Mouse (Mus musculus) kidney, embryonic 16.5 days (tissue): ENCODE measurements around the gene Ptprm. TPM values are rescaled to one million over a fixed set of nuclear protein-coding genes. Genes with fewer than 3 reads are reported as not detected.

Source experiments
- ATAC-seq: fragments of 200-750 bp; cut with Nextera tagmentation; 2 replicates; pipeline ENCODE4 v1.8.0; 2017; ENCODE audit warnings: moderate TSS enrichment; ENCODE audit not compliant: low FRiP score, low TSS enrichment
- H3K27ac ChIP-seq: fragments of 300-500 bp; sonication (generic); 2 replicates; pipeline ENCODE4 v1.5.1; 2014; ENCODE audit warnings: low read length
- H3K27me3 ChIP-seq: fragments of 300-500 bp; sonication (generic); 2 replicates; pipeline ENCODE4 v1.6.1; 2014; ENCODE audit warnings: low read length, control low read depth, mixed read lengths; ENCODE audit not compliant: insufficient read depth
- H3K36me3 ChIP-seq: fragments of 300-500 bp; sonication (generic); 2 replicates; pipeline ENCODE4 v1.6.1; 2014; ENCODE audit warnings: low read length, control low read depth, mixed read lengths; ENCODE audit not compliant: insufficient read depth
- H3K4me1 ChIP-seq: fragments of 300-500 bp; sonication (generic); 2 replicates; pipeline ENCODE4 v1.6.1; 2014; ENCODE audit warnings: low read length, control low read depth, mixed read lengths; ENCODE audit not compliant: insufficient read depth
- H3K4me2 ChIP-seq: fragments of 300-500 bp; sonication (generic); replicated peaks from 2 replicates; pipeline ENCODE4 v1.6.1; 2014; ENCODE audit warnings: low read depth, low read length
- H3K4me3 ChIP-seq: fragments of 300-500 bp; sonication (generic); 2 replicates; pipeline ENCODE4 v1.5.1; 2014; ENCODE audit warnings: mild to moderate bottlenecking, low read length
- H3K9ac ChIP-seq: fragments of 300-500 bp; sonication (generic); replicated peaks from 2 replicates; pipeline ENCODE4 v1.6.1; 2014; ENCODE audit warnings: low read length
- H3K9me3 ChIP-seq: fragments of 300-500 bp; sonication (generic); 2 replicates; pipeline ENCODE4 v1.6.1; 2016; ENCODE audit warnings: low read length, control low read depth
- WGBS: fragments of 180-500 bp; shearing (Covaris S2); extraction: QIAGEN DNeasy Blood & Tissue Kit; methylation state at CpG from one replicate; pipeline ENCODE4 v1.1.7; 2014; 5-methylcytosine and 5-hydroxymethylcytosine counted together
- polyA plus RNA-seq: library from polyadenylated mRNA; unstranded; fragments of >200 nt; fragmentation: Nextera tagmentation; extraction: Ambion mirVana; gene quantifications from 2 replicates; pipeline ENCODE4 v1.2.1, GENCODE M21; 2015

The Ptprm gene
- polyA plus RNA-seq, 1 experiment from 2014 or later: 17.3 TPM

- ATAC-seq: no peak
- no peaks in the 10 kb centered on the region for H3K27me3 ChIP-seq
- no peak overlapping the region for H3K27ac ChIP-seq
- H3K36me3 ChIP-seq: no peaks in the 10 kb centered on the region
- 81% methylated on average over 9 of the region's 9 CpGs for WGBS
- H3K4me3 ChIP-seq: no peak overlapping the region
- H3K9ac ChIP-seq: no peak overlapping the region
- H3K4me1 ChIP-seq: 0 out of 2 replicates have a peak, but pooled peaks cover 6% of the 10 kb centered on the region
- no peak overlapping the region for H3K4me2 ChIP-seq
- no peaks in the 10 kb centered on the region for H3K9me3 ChIP-seq
Observed at GRCm38 (mm10) chr17:67298269-67298798, 55.9 kb downstream of the Ptprm start.

DNA sequence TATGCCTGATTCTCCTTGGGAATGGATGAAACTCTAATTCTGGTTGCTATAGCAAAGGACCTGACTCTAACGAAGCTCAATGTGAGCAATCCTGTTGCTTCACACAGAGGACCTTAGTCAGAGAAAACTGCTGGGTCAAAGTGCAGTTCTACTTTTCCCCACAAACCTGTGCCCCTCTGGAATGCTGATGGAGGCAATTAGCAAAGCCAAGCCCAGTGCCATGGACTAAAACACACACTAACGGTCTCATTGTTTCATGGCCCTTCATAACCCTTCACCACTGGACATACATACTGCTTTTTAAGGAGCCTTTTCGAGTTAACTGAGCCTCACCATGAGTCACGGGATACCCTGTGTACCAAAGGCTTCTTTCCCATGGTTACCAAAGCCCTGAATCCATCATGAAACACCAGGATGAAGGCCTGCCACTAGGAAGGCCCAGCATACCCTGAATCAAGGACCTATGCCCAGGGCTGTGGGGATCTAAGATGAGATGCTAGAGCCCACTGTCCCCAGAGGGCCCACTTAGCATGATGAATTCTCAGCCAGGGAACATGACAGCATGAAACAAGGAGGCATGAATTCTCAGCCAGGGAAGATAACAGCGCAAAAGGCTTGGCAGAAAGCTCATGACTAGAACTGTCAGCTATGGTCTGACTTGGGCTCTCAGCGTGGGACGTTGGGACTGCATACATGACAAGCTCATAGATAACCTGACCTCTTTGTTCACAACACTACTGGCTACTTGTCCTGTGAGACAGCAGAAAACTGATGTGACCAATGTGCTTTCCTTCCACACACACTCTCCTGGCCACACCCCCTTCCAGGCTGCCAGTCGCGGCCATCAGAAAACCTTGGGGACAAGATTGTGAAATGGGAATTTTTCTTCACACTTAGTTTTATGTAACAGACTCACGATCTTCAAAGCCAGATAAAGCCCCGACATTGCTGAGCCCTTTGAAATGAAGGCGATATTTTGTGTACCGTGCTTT, 57.4 kb downstream of the Ptprm start:
- H3K27ac ChIP-seq: no peak overlapping the region
- no peaks in the 10 kb centered on the region for H3K36me3 ChIP-seq
- no peak overlapping the region for H3K4me3 ChIP-seq
- no peak overlapping the region for H3K4me2 ChIP-seq
- no peaks in the 10 kb centered on the region for H3K27me3 ChIP-seq
- WGBS: 89% methylated on average over 13 of the region's 13 CpGs
- H3K9me3 ChIP-seq: no peaks in the 10 kb centered on the region
- no peak overlapping the region for H3K9ac ChIP-seq
- no peak for ATAC-seq
- 0 out of 2 replicates have a peak, but pooled peaks cover 6% of the 10 kb centered on the region for H3K4me1 ChIP-seq

- Histone ChIP-seq H3K27me3 (no peaks in the 10 kb centered on the region), H3K4me2 (peak overlapping the region; percentile 43), H3K27ac (no peak overlapping the region), H3K9ac (peak overlapping the region; percentile 31; the same call in 1 of the 2 replicates), H3K4me1 (peaks cover 16% of the 10 kb centered on the region), H3K36me3 (no peaks in the 10 kb centered on the region), H3K4me3 (peak overlapping the region; percentile 9), H3K9me3 (no peaks in the 10 kb centered on the region)
- peak; percentile 61; the same call in 1 of the 2 replicates for ATAC-seq
- 13% methylated on average over 16 of the region's 16 CpGs for WGBS
Observed at GRCm38 (mm10) chr17:67290662-67291240, 63.5 kb downstream of the Ptprm start.

DNA sequence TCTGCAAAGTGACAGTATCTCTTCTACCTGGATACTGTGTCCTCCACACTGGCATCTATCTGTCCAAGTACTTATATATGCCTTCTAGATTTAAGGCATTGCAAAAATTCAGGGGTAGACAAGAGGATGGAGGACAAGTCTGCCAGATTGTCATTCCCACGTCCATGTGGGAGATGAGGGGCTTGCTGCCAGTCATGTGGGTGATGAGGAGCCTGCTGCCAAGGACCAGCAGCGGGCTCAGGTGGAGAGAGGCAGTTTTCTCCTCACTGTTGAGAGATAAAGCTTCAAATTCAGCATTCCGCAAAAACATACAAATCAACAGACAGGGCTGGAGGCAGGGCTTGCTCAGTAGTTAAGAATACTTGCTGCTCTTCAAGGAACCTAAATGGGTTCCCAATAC, 66.8 kb downstream of the Ptprm start:
- WGBS: 81% methylated on average over 3 of the region's 3 CpGs
- no peak for ATAC-seq
- H3K36me3 ChIP-seq: no peaks in the 10 kb centered on the region
- H3K4me1 ChIP-seq: peaks cover 11% of the 10 kb centered on the region
- H3K9ac ChIP-seq: no peak overlapping the region
- H3K4me2 ChIP-seq: no peak overlapping the region
- H3K4me3 ChIP-seq: no peak overlapping the region
- H3K27me3 ChIP-seq: no peaks in the 10 kb centered on the region
- H3K27ac ChIP-seq: no peak overlapping the region
- no peaks in the 10 kb centered on the region for H3K9me3 ChIP-seq

GRCm38 (mm10) chr17:67281640-67282170, 72.6 kb downstream of the Ptprm start:
- no peak overlapping the region for H3K4me2 ChIP-seq
- H3K36me3 ChIP-seq: no peaks in the 10 kb centered on the region
- H3K9ac ChIP-seq: no peak overlapping the region
- WGBS: 42% methylated on average over 13 of the region's 13 CpGs
- H3K27ac ChIP-seq: no peak overlapping the region
- peaks cover 11% of the 10 kb centered on the region for H3K4me1 ChIP-seq
- H3K27me3 ChIP-seq: no peaks in the 10 kb centered on the region
- H3K9me3 ChIP-seq: no peaks in the 10 kb centered on the region
- no peak overlapping the region for H3K4me3 ChIP-seq
- no peak for ATAC-seq

DNA sequence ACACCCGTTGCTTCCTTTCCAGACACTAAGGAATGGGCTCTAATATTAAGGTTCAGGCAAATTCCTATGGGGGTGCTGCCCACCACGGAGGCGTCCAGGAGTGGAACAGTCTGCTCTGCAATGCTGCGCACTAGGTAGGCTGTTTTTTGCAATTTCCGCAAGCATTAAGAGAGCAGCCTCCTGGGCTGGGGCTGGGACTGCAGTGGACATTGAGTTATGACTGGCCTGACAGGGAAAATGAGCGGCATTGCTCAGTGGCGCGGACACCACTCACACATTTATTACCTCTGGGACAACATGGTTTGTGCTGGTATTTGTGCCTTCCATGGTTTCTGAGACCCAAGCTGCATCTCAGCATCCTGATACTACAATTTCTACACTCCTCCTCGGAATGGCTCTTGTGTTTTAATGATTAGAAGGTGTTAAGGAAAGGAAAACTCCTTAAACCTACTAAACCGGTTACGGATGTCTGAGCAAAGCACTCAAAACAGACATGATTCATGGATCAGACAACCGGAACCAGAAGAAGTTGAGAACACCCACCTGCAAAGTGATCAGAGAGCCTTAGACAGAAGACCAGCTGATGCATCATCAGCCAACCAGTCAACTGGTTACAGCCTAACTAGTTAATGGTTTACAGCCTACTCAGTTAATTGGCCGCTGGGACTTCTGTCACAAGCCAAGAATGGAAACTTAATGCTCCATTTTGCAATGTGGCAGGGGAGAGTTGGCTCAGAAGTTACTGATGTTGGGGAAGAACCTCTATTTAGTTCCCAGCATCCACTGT, 76.9 kb downstream of the Ptprm start:
- ATAC-seq: peak; percentile 89
- peak overlapping the region; percentile 43 for H3K27ac ChIP-seq
- no peaks in the 10 kb centered on the region for H3K36me3 ChIP-seq
- no peak overlapping the region for H3K9ac ChIP-seq
- H3K9me3 ChIP-seq: no peaks in the 10 kb centered on the region
- H3K4me2 ChIP-seq: 0 out of 2 replicates have a peak overlapping the region, but pooled peaks have one; percentile 22
- no peaks in the 10 kb centered on the region for H3K27me3 ChIP-seq
- 30% methylated on average over 13 of the region's 13 CpGs for WGBS
- no peak overlapping the region for H3K4me3 ChIP-seq
- H3K4me1 ChIP-seq: peaks cover 19% of the 10 kb centered on the region

- Histone ChIP-seq H3K4me3 (no peak overlapping the region), H3K36me3 (no peaks in the 10 kb centered on the region), H3K4me1 (peaks cover 19% of the 10 kb centered on the region), H3K9me3 (no peaks in the 10 kb centered on the region), H3K27ac (no peak overlapping the region), H3K27me3 (no peaks in the 10 kb centered on the region), H3K9ac (no peak overlapping the region; the same call in 1 of the 2 replicates), H3K4me2 (no peak overlapping the region)
- no peak for ATAC-seq
- 31% methylated on average over 21 of the region's 21 CpGs for WGBS
Observed at GRCm38 (mm10) chr17:67274531-67275094, 79.6 kb downstream of the Ptprm start.

DNA sequence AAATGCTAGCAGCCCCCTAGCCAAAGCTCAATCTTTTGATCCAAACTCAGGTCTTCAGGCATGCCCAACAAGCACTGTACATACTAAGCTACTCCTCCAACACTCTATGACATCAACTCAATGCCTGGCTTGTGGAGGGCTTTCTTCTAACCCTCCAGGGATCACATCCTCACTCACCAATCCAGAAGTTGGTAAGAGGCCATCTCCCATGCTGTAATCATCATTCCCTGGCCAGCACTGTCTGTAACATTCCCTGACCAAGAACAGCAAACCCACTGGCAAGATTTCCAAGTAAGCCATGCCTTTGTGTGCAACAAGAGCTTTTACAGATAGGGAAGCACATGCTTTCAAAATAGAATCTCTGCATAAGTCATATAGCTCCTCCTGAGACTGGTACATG, 81.3 kb downstream of the Ptprm start:
- no peak for ATAC-seq
- Histone ChIP-seq H3K9ac (no peak overlapping the region), H3K27ac (no peak overlapping the region), H3K4me1 (peaks cover 27% of the 10 kb centered on the region), H3K27me3 (no peaks in the 10 kb centered on the region), H3K4me3 (no peak overlapping the region), H3K36me3 (no peaks in the 10 kb centered on the region), H3K9me3 (no peaks in the 10 kb centered on the region), H3K4me2 (no peak overlapping the region)
